Mouse (Mus musculus): ENCODE measurements around the gene Gm10306. TPM values are rescaled to one million over a fixed set of nuclear protein-coding genes. Genes with fewer than 3 reads are reported as not detected.

The Gm10306 gene
- not detected for total RNA-seq (2021)
- long read RNA-seq = 0 reads

- peak; percentile 96 to 98 for DNase-seq (ENCODE audit: low spot score in 2 of 2)
These were observed at the start of gene Gm10306, which contains the start of gene Caap1 for GRCm38 (mm10) chr4:94556265-94557054. TSS of gene Gm10306 (plus strand) at chr4:94556546. TSS of gene Caap1 (minus strand) at chr4:94556796.

- DNase-seq (ENCODE audit: low spot score in 2 of 2) = no peak
These were observed 41.0 kb upstream of the Gm10306 start for GRCm38 (mm10) chr4:94515366-94515765.

- DNase-seq (ENCODE audit: low spot score in 2 of 2) = peak; percentile 70 to 75
These were observed 38.7 kb upstream of the Gm10306 start for GRCm38 (mm10) chr4:94517631-94518030.

GRCm38 (mm10) chr4:94523321-94523720, 33.0 kb upstream of the Gm10306 start:
- no peak for DNase-seq (ENCODE audit: low spot score in 2 of 2)

- DNase-seq (ENCODE audit: low spot score in 2 of 2) = no peak
These were observed 26.9 kb upstream of the Gm10306 start for GRCm38 (mm10) chr4:94529448-94529847.

GRCm38 (mm10) chr4:94533205-94533604, 23.1 kb upstream of the Gm10306 start:
- DNase-seq (ENCODE audit: low spot score in 2 of 2) = no peak

- no peak for DNase-seq (ENCODE audit: low spot score in 2 of 2)
These were observed 13.3 kb upstream of the Gm10306 start for GRCm38 (mm10) chr4:94543041-94543440.

- DNase-seq (ENCODE audit: low spot score in 2 of 2) = no peak
These were observed 12.0 kb upstream of the Gm10306 start for GRCm38 (mm10) chr4:94544321-94544720.

GRCm38 (mm10) chr4:94554955-94555494, 1.3 kb upstream of the Gm10306 start:
- no peak for DNase-seq (ENCODE audit: low spot score in 2 of 2)

- DNase-seq (ENCODE audit: low spot score in 2 of 2) = peak in 1 of 2 experiments; percentile 7
These were observed 799 bp downstream of the Gm10306 start for GRCm38 (mm10) chr4:94557145-94557544.

GRCm38 (mm10) chr4:94559266-94559665, 2.9 kb downstream of the Gm10306 start:
- no peak for DNase-seq (ENCODE audit: low spot score in 2 of 2)

GRCm38 (mm10) chr4:94560316-94560715, 4.0 kb downstream of the Gm10306 start:
- DNase-seq (ENCODE audit: low spot score in 2 of 2) = no peak

GRCm38 (mm10) chr4:94561954-94562648, 5.8 kb downstream of the Gm10306 start:
- DNase-seq (ENCODE audit: low spot score in 2 of 2) = no peak

GRCm38 (mm10) chr4:94564297-94564696, 8.0 kb downstream of the Gm10306 start:
- no peak for DNase-seq (ENCODE audit: low spot score in 2 of 2)

GRCm38 (mm10) chr4:94572677-94573076, 16.3 kb downstream of the Gm10306 start:
- DNase-seq (ENCODE audit: low spot score in 2 of 2) = no peak

GRCm38 (mm10) chr4:94591765-94592381, 35.5 kb downstream of the Gm10306 start:
- DNase-seq (ENCODE audit: low spot score in 2 of 2) = no peak

GRCm38 (mm10) chr4:94592709-94593108, 36.4 kb downstream of the Gm10306 start:
- no peak for DNase-seq (ENCODE audit: low spot score in 2 of 2)

GRCm38 (mm10) chr4:94601395-94601794, 45.0 kb downstream of the Gm10306 start:
- DNase-seq (ENCODE audit: low spot score in 2 of 2) = no peak

GRCm38 (mm10) chr4:94602496-94603030, 46.2 kb downstream of the Gm10306 start:
- DNase-seq (ENCODE audit: low spot score in 2 of 2) = no peak

- peak; percentile 92 to 93 for DNase-seq (ENCODE audit: low spot score in 2 of 2)
These were observed 46.8 kb downstream of the Gm10306 start, which contains the start of gene Plaa for GRCm38 (mm10) chr4:94603031-94603629. TSS of gene Plaa (minus strand) at chr4:94603244.
